Mouse (Mus musculus): Measurements from ENCODE around the gene Slc37a1.

DNA sequence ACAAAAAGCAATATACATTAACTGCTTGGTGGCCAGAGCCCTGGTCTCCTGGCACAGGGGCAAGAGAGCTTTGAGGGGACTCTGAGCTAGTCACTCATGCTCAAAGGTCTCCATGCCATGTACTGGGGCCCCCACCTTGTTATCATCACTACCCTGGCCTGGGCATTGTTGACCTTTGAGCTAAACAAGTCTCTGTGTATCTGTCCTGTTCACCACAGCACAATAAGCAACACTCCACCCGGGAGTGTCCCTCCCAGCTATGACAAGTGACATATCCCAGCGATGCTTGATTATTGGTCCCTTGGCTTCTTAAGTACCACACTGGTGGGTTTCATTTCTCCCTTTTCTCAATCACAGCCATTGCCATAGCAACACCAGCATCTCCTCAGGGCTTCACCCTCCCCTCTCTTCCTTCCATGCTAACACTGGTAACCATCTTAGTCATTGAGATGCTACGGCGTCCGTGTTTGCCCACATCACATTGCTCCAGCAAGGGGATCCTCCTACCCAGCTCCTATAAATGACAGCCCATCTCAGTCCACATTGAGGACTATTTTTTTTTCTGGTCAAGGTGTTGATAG lies 79.1 kb downstream of the Slc37a1 start:
- TF ChIP-seq MEF2A (IDR thresholded peaks at IDR 0.05; ENCODE audit: extremely low read depth, insufficient replicate concordance, low read depth, low read length, poor library complexity, severe bottlenecking) = no peak
- no peak for TF ChIP-seq ZKSCAN1 (IDR thresholded peaks at IDR 0.05; ENCODE audit: low read depth, low read length)
- TF ChIP-seq POLR2AphosphoS2 (IDR thresholded peaks at IDR 0.05; ENCODE audit: low read length) = no peak
- TF ChIP-seq POLR2A (IDR thresholded peaks at IDR 0.05; ENCODE audit: control insufficient read depth in 1 of 2, insufficient read depth in 1 of 2, low read depth in 1 of 2, low read length in 2 of 2, poor library complexity in 1 of 2) = no peak
- TF ChIP-seq MYC (IDR thresholded peaks at IDR 0.05; ENCODE audit: low read depth, low read length) = no peak
- TF ChIP-seq JUND (IDR thresholded peaks at IDR 0.05; ENCODE audit: low read depth, low read length) = no peak
- no peak for TF ChIP-seq EP300 (IDR thresholded peaks at IDR 0.05; ENCODE audit: low read depth in 1 of 2, low read length in 2 of 2)
- TF ChIP-seq TCF12 (IDR thresholded peaks at IDR 0.05; ENCODE audit: low read depth, low read length) = no peak
- TF ChIP-seq MYB (IDR thresholded peaks at IDR 0.05; ENCODE audit: low read depth, low read length) = no peak

Measured in MEL (cell line).